Mouse (Mus musculus): ENCODE measurements at regions not wholly inside any gene's neighbourhood (a gene's known extent, or its start where the extent isn't known, plus 50 kb on each side); places are given as distances from the start of the nearest gene placed in this dataset.

DNA sequence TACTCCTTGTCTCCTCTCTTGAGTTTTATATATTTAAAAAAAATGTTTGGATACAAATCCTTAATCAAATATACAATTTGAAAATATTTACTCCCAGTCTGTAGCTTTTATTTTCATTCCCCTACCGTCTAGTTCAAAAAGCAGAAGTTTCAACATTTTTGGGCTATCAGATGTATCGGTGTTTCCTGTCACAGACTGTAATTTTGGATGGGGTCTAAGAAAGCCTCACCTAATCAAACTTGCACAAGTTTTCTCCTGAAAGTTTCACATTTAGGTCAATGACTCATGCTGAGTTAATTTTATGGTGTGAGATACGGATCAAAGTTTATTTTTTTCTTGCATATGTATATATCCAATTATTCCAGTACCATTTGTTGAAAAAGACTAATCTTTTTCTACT is 93.3 kb upstream of the Satb1 start:
- no peak overlapping the region for H3K9ac ChIP-seq (replicated peaks)
- no peaks in the 10 kb centered on the region for H3K9me3 ChIP-seq
- H3K4me3 ChIP-seq (replicated peaks) = no peak overlapping the region
- no peak overlapping the region for H3K27ac ChIP-seq
- H3K4me2 ChIP-seq = no peak overlapping the region
- no peak for ATAC-seq (ENCODE audit: insufficient number of reproducible peaks, insufficient read depth, low FRiP score, low TSS enrichment, low read depth)
- H3K4me1 ChIP-seq (replicated peaks) = no peaks in the 10 kb centered on the region
- H3K27me3 ChIP-seq = no peaks in the 10 kb centered on the region
- WGBS = 91% methylated on average over 3 of the region's 3 CpGs
- no peaks in the 10 kb centered on the region for H3K36me3 ChIP-seq

DNA sequence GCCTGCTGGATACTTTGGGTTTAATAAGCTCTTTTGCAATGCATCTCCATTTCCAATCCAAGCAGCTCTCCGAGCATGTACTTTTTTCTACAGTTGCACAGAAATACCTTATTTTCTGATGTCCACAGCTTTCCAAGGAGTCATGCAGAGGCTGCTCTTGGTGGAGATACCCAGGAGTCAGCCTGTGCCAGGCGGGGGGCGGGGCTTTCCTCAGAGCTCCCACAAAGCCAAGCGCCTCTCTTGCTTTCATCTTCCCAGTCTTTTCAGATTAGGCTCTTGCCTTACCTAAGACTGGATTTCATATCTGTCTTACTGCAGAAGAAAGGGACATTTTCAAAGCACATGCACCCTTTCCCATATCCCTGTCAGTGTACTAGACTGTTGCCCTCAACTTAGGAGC is 73.9 kb upstream of the Satb1 start:
- no peak overlapping the region for H3K9ac ChIP-seq (replicated peaks)
- H3K27me3 ChIP-seq = no peaks in the 10 kb centered on the region
- no peak for ATAC-seq (ENCODE audit: insufficient number of reproducible peaks, insufficient read depth, low FRiP score, low TSS enrichment, low read depth)
- no peak overlapping the region for H3K4me2 ChIP-seq
- H3K27ac ChIP-seq = no peak overlapping the region
- H3K4me3 ChIP-seq (replicated peaks) = no peak overlapping the region
- H3K9me3 ChIP-seq = no peaks in the 10 kb centered on the region
- no peaks in the 10 kb centered on the region for H3K36me3 ChIP-seq
- 69% methylated on average over 4 of the region's 4 CpGs for WGBS
- no peaks in the 10 kb centered on the region for H3K4me1 ChIP-seq (replicated peaks)

DNA sequence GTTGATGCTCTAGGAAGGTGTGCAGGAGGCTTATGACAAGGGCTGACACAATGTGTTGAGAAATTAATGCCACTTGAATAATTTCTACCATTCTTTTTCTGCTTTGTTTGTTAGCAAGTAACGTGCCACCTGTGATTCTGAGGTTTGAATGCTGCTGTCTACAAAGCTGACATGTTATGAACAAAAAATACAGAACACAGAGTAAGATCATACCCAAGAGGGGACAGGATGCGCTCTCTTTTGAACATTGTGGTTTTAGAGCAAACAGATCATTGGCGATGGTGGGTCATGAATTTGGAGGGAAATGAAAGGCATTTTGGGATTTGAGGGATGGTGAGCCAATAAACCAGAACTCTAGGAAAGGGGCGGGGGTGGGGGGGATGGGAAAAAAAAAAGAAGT is 73.3 kb upstream of the Satb1 start:
- Histone ChIP-seq H3K27ac (no peak overlapping the region), H3K4me1 (replicated peaks) (no peaks in the 10 kb centered on the region), H3K36me3 (no peaks in the 10 kb centered on the region), H3K27me3 (no peaks in the 10 kb centered on the region), H3K9ac (replicated peaks) (no peak overlapping the region), H3K9me3 (no peaks in the 10 kb centered on the region), H3K4me2 (no peak overlapping the region), H3K4me3 (replicated peaks) (no peak overlapping the region)
- no peak for ATAC-seq (ENCODE audit: insufficient number of reproducible peaks, insufficient read depth, low FRiP score, low TSS enrichment, low read depth)
- WGBS = 80% methylated on average over 4 of the region's 4 CpGs

DNA sequence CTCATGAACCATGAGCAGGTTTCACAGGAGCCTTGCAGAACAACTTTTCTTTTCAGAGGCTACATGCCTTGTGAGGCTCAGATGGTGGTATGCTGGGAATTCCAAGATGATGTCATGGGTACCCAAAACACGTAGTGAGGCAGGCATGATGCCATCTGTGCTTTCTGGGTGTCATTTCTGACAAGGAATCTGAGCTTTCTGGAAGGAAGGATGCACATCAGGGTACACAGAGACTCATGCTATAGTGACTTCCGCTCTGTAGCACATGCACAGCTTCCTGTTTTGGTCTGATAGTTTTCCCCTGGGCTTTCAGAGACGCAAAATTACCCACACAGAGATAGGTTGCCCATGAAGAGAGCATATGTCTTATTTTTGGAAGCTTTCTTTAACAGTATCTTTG is 70.8 kb upstream of the Satb1 start:
- no peak for ATAC-seq (ENCODE audit: insufficient number of reproducible peaks, insufficient read depth, low FRiP score, low TSS enrichment, low read depth)
- Histone ChIP-seq H3K36me3 (no peaks in the 10 kb centered on the region), H3K4me2 (no peak overlapping the region), H3K4me3 (replicated peaks) (no peak overlapping the region), H3K27ac (no peak overlapping the region), H3K4me1 (replicated peaks) (no peaks in the 10 kb centered on the region), H3K9me3 (no peaks in the 10 kb centered on the region), H3K27me3 (no peaks in the 10 kb centered on the region), H3K9ac (replicated peaks) (no peak overlapping the region)
- WGBS = 76% methylated on average over 3 of the region's 3 CpGs

DNA sequence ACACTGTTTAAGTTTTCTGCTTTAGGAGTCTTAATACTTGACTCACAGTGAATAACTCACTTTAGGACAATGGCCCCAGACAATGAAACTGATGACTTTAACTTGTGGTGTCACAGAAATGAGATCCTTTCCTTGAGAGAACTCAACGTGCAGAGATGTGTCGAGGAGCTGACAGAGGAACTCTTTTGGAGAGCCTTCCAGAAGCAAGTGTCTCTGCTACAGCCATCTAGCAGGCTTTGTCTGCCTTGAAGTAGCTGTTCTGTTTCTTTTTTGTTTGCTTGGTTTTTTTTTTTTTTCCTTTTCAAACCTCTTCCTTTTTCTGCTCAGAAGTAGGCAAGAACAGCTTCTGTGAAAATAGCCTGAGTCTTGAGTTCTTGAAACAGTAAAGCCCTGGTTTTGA is 66.3 kb upstream of the Satb1 start:
- Histone ChIP-seq H3K9ac (replicated peaks) (no peak overlapping the region), H3K4me2 (no peak overlapping the region), H3K4me1 (replicated peaks) (no peaks in the 10 kb centered on the region; the same call in 1 of the 2 replicates), H3K27me3 (no peaks in the 10 kb centered on the region), H3K4me3 (replicated peaks) (no peak overlapping the region), H3K27ac (no peak overlapping the region), H3K36me3 (no peaks in the 10 kb centered on the region), H3K9me3 (no peaks in the 10 kb centered on the region)
- no peak for ATAC-seq (ENCODE audit: insufficient number of reproducible peaks, insufficient read depth, low FRiP score, low TSS enrichment, low read depth)
- 82% methylated on average over 2 of the region's 2 CpGs for WGBS

DNA sequence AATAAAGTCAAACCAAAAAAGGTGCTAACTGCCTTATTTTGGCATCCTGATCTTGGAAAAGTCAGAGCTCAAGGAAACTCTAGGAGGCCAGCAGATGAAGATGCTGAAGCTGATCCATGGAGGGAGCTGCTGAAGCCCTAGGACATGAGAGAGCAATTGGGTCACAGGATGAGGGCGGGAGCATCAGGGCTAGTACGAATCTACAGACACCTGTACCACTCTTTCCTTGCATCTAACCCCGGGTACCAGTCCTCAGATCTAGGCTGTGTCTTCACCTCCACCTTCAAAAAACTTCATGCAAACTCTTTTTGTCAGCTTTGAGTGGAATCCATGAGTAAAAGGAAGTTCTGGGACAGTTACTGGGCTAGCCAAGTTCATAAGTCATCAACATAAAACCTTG is 63.1 kb upstream of the Satb1 start:
- Histone ChIP-seq H3K4me1 (replicated peaks) (no peaks in the 10 kb centered on the region; the same call in 1 of the 2 replicates), H3K36me3 (no peaks in the 10 kb centered on the region), H3K27ac (no peak overlapping the region), H3K27me3 (no peaks in the 10 kb centered on the region), H3K9ac (replicated peaks) (no peak overlapping the region), H3K4me3 (replicated peaks) (no peak overlapping the region), H3K9me3 (no peaks in the 10 kb centered on the region), H3K4me2 (no peak overlapping the region)
- 84% methylated on average over 3 of the region's 3 CpGs for WGBS
- no peak for ATAC-seq (ENCODE audit: insufficient number of reproducible peaks, insufficient read depth, low FRiP score, low TSS enrichment, low read depth)

DNA sequence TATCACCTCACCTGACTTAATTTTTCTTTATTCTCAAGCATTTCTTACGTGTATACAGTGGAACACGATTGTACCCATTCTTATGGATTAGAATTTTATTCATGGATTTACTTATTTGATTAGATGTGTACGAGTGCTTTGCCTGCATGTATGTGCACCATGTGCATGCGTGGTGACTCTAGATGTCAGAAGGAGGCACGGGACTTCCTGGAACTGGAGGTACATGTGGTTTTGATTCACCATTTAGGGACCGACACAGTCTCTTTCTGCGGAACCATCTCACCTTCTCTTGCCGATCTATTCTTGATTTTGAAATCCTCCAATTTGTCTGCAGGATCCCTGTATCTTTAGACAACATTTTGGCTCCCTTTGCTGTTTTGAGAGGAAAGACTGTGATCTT is 61.2 kb upstream of the Satb1 start:
- H3K27ac ChIP-seq = no peak overlapping the region
- no peak overlapping the region for H3K4me2 ChIP-seq
- no peaks in the 10 kb centered on the region; the same call in 1 of the 2 replicates for H3K4me1 ChIP-seq (replicated peaks)
- WGBS = 87% methylated on average over 8 of the region's 8 CpGs
- H3K27me3 ChIP-seq = no peaks in the 10 kb centered on the region
- H3K9me3 ChIP-seq = 0 out of 2 replicates have a peak, but pooled peaks cover 2% of the 10 kb centered on the region
- no peak for ATAC-seq (ENCODE audit: insufficient number of reproducible peaks, insufficient read depth, low FRiP score, low TSS enrichment, low read depth)
- no peak overlapping the region for H3K4me3 ChIP-seq (replicated peaks)
- H3K9ac ChIP-seq (replicated peaks) = no peak overlapping the region
- no peaks in the 10 kb centered on the region for H3K36me3 ChIP-seq

DNA sequence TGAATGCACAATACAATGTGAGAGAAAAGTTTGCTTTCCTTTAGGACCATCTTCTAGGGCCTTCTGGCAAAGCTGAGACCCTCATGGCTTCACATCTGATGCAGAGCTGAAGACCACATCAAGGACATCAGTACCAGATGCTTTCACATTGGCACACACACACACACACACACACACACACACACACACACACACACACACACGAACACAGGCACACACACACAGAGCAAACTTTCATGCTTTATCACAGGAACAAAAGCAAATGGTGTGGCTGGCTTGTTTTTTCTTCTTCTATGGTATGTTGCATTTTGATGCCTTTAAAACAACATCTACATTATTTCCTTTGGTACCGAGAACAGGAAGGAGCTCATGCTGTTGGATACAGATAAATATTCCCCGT is 59.8 kb upstream of the Satb1 start:
- Histone ChIP-seq H3K4me2 (no peak overlapping the region), H3K36me3 (no peaks in the 10 kb centered on the region), H3K27ac (no peak overlapping the region), H3K4me1 (replicated peaks) (no peaks in the 10 kb centered on the region), H3K9me3 (0 out of 2 replicates have a peak, but pooled peaks cover 8% of the 10 kb centered on the region), H3K9ac (replicated peaks) (no peak overlapping the region), H3K4me3 (replicated peaks) (no peak overlapping the region), H3K27me3 (no peaks in the 10 kb centered on the region)
- WGBS = 84% methylated on average over 3 of the region's 3 CpGs
- ATAC-seq (ENCODE audit: insufficient number of reproducible peaks, insufficient read depth, low FRiP score, low TSS enrichment, low read depth) = no peak

DNA sequence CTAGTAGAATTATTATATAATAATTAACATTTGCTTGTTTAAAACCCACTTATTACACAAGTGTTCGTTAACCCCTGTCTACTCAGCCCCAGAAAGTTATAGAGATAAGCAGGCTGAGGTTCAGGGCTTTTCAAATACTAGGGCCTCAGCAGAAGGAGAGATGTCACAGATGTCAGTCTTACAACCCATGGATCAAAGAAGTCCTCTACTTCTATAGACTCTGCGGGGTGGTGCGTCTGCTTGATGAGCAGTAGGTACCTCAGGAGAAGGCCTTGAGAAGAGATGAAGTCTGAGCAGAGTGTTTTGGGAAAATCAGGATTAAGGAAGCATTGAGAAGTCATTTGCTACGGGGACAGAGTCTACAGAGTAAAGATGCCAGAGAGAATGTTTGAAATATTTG is 59.1 kb upstream of the Satb1 start:
- 72% methylated on average over 4 of the region's 4 CpGs for WGBS
- no peak overlapping the region for H3K27ac ChIP-seq
- 0 out of 2 replicates have a peak, but pooled peaks cover 8% of the 10 kb centered on the region for H3K9me3 ChIP-seq

More for the DNA sequence above, 59.1 kb upstream of the Satb1 start:
- Histone ChIP-seq H3K4me2 (no peak overlapping the region), H3K4me3 (replicated peaks) (no peak overlapping the region), H3K36me3 (no peaks in the 10 kb centered on the region), H3K27me3 (no peaks in the 10 kb centered on the region), H3K4me1 (replicated peaks) (no peaks in the 10 kb centered on the region), H3K9ac (replicated peaks) (no peak overlapping the region)
- ATAC-seq (ENCODE audit: insufficient number of reproducible peaks, insufficient read depth, low FRiP score, low TSS enrichment, low read depth) = no peak

All from limb, embryonic 12.5 days (tissue).